Mouse (Mus musculus): ENCODE results near the gene Eepd1. TPM values are rescaled to one million over a fixed set of nuclear protein-coding genes. Genes with fewer than 3 reads are reported as not detected.
A peak's percentile ranks its signal among the peaks of the same experiment; 100 is the strongest.

Eepd1 gene
- polyA plus RNA-seq, 1 experiment from 2014 or later, result 22.6 TPM

GRCm38 (mm10) chr9:25555261-25555660 is 73.9 kb downstream of the Eepd1 start:
- peaks cover 32% of the 10 kb centered on the region for H3K4me1 ChIP-seq
- no peaks in the 10 kb centered on the region for H3K27me3 ChIP-seq (ENCODE audit: insufficient read depth, poor library complexity, severe bottlenecking)
- peak overlapping the region; percentile 30; the same call in 1 of the 2 replicates for H3K27ac ChIP-seq
- H3K9me3 ChIP-seq, result no peaks in the 10 kb centered on the region
- H3K4me3 ChIP-seq, result no peak overlapping the region
- DNase-seq (ENCODE audit: low spot score), result no peak
- H3K36me3 ChIP-seq, result no peaks in the 10 kb centered on the region
- WGBS, result 71% methylated on average over 6 of the region's 6 CpGs

- Histone ChIP-seq H3K4me3 (no peak overlapping the region), H3K27ac (no peak overlapping the region), H3K36me3 (no peaks in the 10 kb centered on the region), H3K4me1 (peaks cover 33% of the 10 kb centered on the region), H3K9me3 (no peaks in the 10 kb centered on the region), H3K27me3 (ENCODE audit: insufficient read depth, poor library complexity, severe bottlenecking) (no peaks in the 10 kb centered on the region)
- no peak for DNase-seq (ENCODE audit: low spot score)
- WGBS, result 90% methylated on average over 3 of the region's 3 CpGs
Observed at GRCm38 (mm10) chr9:25556008-25556407, 74.7 kb downstream of the Eepd1 start.

DNA sequence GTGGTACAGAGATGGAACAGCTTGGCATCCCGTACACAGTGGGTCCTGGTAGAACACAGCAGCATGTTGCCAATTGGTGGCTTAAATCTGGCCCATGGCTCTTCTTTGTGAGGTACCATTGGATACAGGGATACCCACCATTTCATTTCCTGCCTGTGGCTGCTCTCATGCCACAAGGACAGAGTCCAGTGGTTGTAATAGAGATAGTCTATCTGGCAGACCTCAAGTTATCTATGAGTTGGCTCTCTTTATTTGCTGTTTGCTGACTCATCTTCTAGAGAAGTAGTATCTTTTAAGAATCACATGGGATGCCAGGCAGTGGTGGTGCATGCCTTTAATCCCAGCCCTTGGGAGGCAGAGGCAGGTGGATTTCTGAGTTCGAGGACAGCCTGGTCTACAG is 76.0 kb downstream of the Eepd1 start:
- Histone ChIP-seq H3K27ac (no peak overlapping the region), H3K9me3 (no peaks in the 10 kb centered on the region), H3K4me3 (no peak overlapping the region), H3K36me3 (no peaks in the 10 kb centered on the region), H3K27me3 (ENCODE audit: insufficient read depth, poor library complexity, severe bottlenecking) (no peaks in the 10 kb centered on the region), H3K4me1 (peaks cover 26% of the 10 kb centered on the region)
- no peak for DNase-seq (ENCODE audit: low spot score)
- 95% methylated on average over 2 of the region's 2 CpGs for WGBS

- Histone ChIP-seq H3K27ac (no peak overlapping the region), H3K27me3 (ENCODE audit: insufficient read depth, poor library complexity, severe bottlenecking) (no peaks in the 10 kb centered on the region), H3K9me3 (no peaks in the 10 kb centered on the region), H3K36me3 (no peaks in the 10 kb centered on the region), H3K4me3 (no peak overlapping the region), H3K4me1 (peaks cover 20% of the 10 kb centered on the region)
- DNase-seq (ENCODE audit: low spot score), result no peak
- WGBS, result 73% methylated on average over 3 of the region's 3 CpGs
Observed at GRCm38 (mm10) chr9:25558834-25559233, 77.5 kb downstream of the Eepd1 start.

DNA sequence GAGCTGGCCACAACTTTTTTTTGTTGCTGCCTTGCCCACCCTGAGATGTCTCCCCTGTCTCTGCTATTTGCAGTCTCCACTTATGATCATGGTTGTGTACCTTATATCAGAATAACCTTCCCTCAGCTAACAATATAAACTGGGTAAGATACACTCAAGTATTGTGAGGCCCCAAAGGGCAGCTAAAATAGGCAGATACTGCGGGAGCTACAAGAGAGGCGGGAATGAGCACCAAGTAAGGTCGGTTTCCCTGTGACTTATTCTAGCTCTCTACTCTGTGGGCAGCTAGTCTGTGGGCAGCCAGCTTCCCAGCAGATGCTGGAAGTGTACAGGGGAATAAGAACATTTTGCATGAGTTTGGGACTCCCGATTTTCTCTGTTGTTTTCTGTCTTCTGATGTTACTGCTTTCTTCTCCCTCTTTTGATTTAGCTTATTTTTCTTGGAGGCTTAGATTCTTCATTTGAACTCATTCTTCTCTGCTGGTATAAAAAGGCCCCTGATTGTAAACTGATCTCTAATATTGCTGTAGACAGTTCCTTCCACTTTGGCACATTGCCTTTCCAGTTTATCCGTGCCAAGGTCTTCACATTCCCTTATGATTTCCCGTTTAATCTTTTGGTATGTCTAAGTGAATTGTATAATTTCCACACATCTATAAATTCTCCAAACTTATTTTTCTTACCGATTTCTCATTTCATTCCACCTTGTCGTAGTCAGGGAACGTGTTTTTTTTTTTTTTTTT is 78.8 kb downstream of the Eepd1 start:
- 69% methylated on average over 9 of the region's 9 CpGs for WGBS
- H3K27ac ChIP-seq, result peak overlapping the region; percentile 62
- H3K4me3 ChIP-seq, result no peak overlapping the region

DNA sequence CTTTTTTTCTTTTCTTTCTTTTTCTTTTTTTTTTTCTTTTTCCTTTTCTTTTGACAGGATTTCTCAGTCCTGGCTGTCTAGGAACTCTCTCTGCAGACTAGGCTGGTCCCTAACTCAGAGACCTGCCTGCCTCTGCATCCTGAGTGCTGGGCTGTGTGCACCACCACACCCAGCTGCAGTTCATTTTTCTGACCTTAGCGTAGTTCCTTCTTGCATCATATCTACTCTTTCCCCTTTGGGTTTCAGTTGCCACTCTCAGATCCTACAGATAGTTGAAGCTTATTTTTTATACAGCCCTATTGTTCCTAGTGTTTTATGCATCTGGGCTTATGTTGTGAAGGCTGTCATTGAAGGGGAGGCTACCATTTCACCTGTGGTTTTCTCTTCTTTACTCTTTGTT is 79.8 kb downstream of the Eepd1 start:
- peaks cover 19% of the 10 kb centered on the region for H3K4me1 ChIP-seq
- no peaks in the 10 kb centered on the region for H3K36me3 ChIP-seq
- no peak overlapping the region for H3K27ac ChIP-seq
- no peak overlapping the region for H3K4me3 ChIP-seq
- WGBS, result 91% methylated on average over 1 of the region's 1 CpGs
- no peak for DNase-seq (ENCODE audit: low spot score)
- H3K27me3 ChIP-seq (ENCODE audit: insufficient read depth, poor library complexity, severe bottlenecking), result no peaks in the 10 kb centered on the region
- H3K9me3 ChIP-seq, result no peaks in the 10 kb centered on the region

More for the DNA sequence above, 78.8 kb downstream of the Eepd1 start:
- H3K27me3 ChIP-seq (ENCODE audit: insufficient read depth, poor library complexity, severe bottlenecking), result no peaks in the 10 kb centered on the region
- H3K36me3 ChIP-seq, result no peaks in the 10 kb centered on the region
- H3K4me1 ChIP-seq, result peaks cover 16% of the 10 kb centered on the region
- H3K9me3 ChIP-seq, result no peaks in the 10 kb centered on the region
- no peak for DNase-seq (ENCODE audit: low spot score)

- Histone ChIP-seq H3K27ac (no peak overlapping the region), H3K36me3 (no peaks in the 10 kb centered on the region), H3K4me1 (peaks cover 37% of the 10 kb centered on the region), H3K27me3 (ENCODE audit: insufficient read depth, poor library complexity, severe bottlenecking) (no peaks in the 10 kb centered on the region), H3K4me3 (no peak overlapping the region), H3K9me3 (no peaks in the 10 kb centered on the region)
- 77% methylated on average over 4 of the region's 4 CpGs for WGBS
- no peak for DNase-seq (ENCODE audit: low spot score)
Observed at GRCm38 (mm10) chr9:25563806-25564205, 82.5 kb downstream of the Eepd1 start.

- no peaks in the 10 kb centered on the region for H3K27me3 ChIP-seq (ENCODE audit: insufficient read depth, poor library complexity, severe bottlenecking)
- peaks cover 50% of the 10 kb centered on the region for H3K4me1 ChIP-seq
- no peak overlapping the region for H3K27ac ChIP-seq
- WGBS, result 60% methylated on average over 5 of the region's 5 CpGs
- no peaks in the 10 kb centered on the region for H3K9me3 ChIP-seq
- H3K4me3 ChIP-seq, result no peak overlapping the region
- DNase-seq (ENCODE audit: low spot score), result no peak
- no peaks in the 10 kb centered on the region for H3K36me3 ChIP-seq
Observed at GRCm38 (mm10) chr9:25567071-25567470, 85.7 kb downstream of the Eepd1 start.

- H3K4me1 ChIP-seq, result peaks cover 54% of the 10 kb centered on the region
- no peaks in the 10 kb centered on the region for H3K9me3 ChIP-seq
- peak overlapping the region; percentile 59; the same call in 1 of the 2 replicates for H3K27ac ChIP-seq
- no peak overlapping the region for H3K4me3 ChIP-seq
- WGBS, result 77% methylated on average over 3 of the region's 3 CpGs
- no peaks in the 10 kb centered on the region for H3K36me3 ChIP-seq
- H3K27me3 ChIP-seq (ENCODE audit: insufficient read depth, poor library complexity, severe bottlenecking), result no peaks in the 10 kb centered on the region
- no peak for DNase-seq (ENCODE audit: low spot score)
Observed at GRCm38 (mm10) chr9:25568783-25569182, 87.4 kb downstream of the Eepd1 start.

GRCm38 (mm10) chr9:25570011-25570410 is 88.7 kb downstream of the Eepd1 start:
- peaks cover 52% of the 10 kb centered on the region for H3K4me1 ChIP-seq
- no peaks in the 10 kb centered on the region for H3K36me3 ChIP-seq
- WGBS, result 92% methylated on average over 7 of the region's 7 CpGs
- H3K27ac ChIP-seq, result no peak overlapping the region
- no peaks in the 10 kb centered on the region for H3K27me3 ChIP-seq (ENCODE audit: insufficient read depth, poor library complexity, severe bottlenecking)
- no peaks in the 10 kb centered on the region for H3K9me3 ChIP-seq
- no peak overlapping the region for H3K4me3 ChIP-seq
- no peak for DNase-seq (ENCODE audit: low spot score)

DNA sequence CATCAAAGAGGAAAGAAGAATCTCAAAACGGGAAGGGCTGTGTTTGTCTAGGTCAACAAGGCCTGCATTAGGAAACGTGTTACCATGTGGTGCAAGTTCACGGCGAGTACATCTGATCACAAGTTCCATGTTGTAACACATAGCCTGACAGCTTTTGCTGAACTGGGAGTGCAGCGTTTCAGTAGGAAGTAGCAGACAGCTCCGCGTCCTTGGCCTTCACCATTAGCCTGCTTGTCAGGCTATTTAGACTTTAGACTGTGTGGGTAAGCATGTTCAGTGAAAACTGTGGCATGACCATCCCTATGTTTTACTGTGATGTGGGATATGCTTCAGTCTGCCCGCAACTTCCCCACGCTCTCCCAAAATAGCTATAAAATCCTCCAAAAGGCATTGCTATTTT is 89.1 kb downstream of the Eepd1 start:
- no peaks in the 10 kb centered on the region for H3K27me3 ChIP-seq (ENCODE audit: insufficient read depth, poor library complexity, severe bottlenecking)
- H3K9me3 ChIP-seq, result no peaks in the 10 kb centered on the region
- H3K4me1 ChIP-seq, result peaks cover 49% of the 10 kb centered on the region
- H3K36me3 ChIP-seq, result no peaks in the 10 kb centered on the region
- H3K4me3 ChIP-seq, result no peak overlapping the region
- DNase-seq (ENCODE audit: low spot score), result no peak
- 71% methylated on average over 9 of the region's 9 CpGs for WGBS
- peak overlapping the region; percentile 64; the same call in 1 of the 2 replicates for H3K27ac ChIP-seq

- no peaks in the 10 kb centered on the region for H3K9me3 ChIP-seq
- H3K4me1 ChIP-seq, result peaks cover 47% of the 10 kb centered on the region
- WGBS, result 55% methylated on average over 2 of the region's 2 CpGs
- peak overlapping the region; percentile 64 for H3K27ac ChIP-seq
- H3K36me3 ChIP-seq, result no peaks in the 10 kb centered on the region
- DNase-seq (ENCODE audit: low spot score), result no peak
- no peak overlapping the region for H3K4me3 ChIP-seq
- no peaks in the 10 kb centered on the region for H3K27me3 ChIP-seq (ENCODE audit: insufficient read depth, poor library complexity, severe bottlenecking)
Observed at GRCm38 (mm10) chr9:25571381-25571780, 90.0 kb downstream of the Eepd1 start.

DNA sequence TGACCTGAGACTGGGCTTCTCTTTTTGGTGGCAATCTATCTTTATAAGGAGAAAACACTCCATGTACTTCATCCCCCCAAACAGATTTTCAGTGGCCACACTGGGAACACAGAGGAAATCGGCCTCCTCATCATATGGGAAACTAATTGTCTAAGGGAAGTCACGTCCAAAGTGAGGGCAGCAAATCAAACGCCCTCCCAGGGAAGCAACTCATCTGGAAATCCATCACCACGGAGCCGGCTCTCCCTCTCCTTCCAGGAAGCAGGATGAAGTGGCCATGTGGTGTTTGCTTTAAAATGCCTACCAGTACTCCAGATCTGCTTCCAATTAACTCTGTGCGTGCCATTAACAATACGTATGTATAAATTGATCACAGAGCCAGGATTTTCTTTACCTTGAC is 92.4 kb downstream of the Eepd1 start:
- 0 out of 2 replicates have a peak overlapping the region, but pooled peaks have one; percentile 16 for H3K27ac ChIP-seq
- no peaks in the 10 kb centered on the region for H3K36me3 ChIP-seq
- H3K27me3 ChIP-seq (ENCODE audit: insufficient read depth, poor library complexity, severe bottlenecking), result no peaks in the 10 kb centered on the region
- H3K4me3 ChIP-seq, result no peak overlapping the region
- H3K4me1 ChIP-seq, result peaks cover 33% of the 10 kb centered on the region
- 43% methylated on average over 7 of the region's 7 CpGs for WGBS
- H3K9me3 ChIP-seq, result no peaks in the 10 kb centered on the region
- DNase-seq (ENCODE audit: low spot score), result no peak

- H3K4me1 ChIP-seq, result peaks cover 37% of the 10 kb centered on the region
- H3K4me3 ChIP-seq, result no peak overlapping the region
- H3K9me3 ChIP-seq, result no peaks in the 10 kb centered on the region
- no peak for DNase-seq (ENCODE audit: low spot score)
- H3K27ac ChIP-seq, result no peak overlapping the region
- WGBS, result 79% methylated on average over 4 of the region's 4 CpGs
- no peaks in the 10 kb centered on the region for H3K27me3 ChIP-seq (ENCODE audit: insufficient read depth, poor library complexity, severe bottlenecking)
- no peaks in the 10 kb centered on the region for H3K36me3 ChIP-seq
Observed at GRCm38 (mm10) chr9:25574186-25574585, 92.8 kb downstream of the Eepd1 start.

Data from heart, embryonic 10.5 days (tissue).